Mouse (Mus musculus) bone marrow macrophage, adult 2 months (primary cell): Measurements from ENCODE around the gene Zfp408.

Experiments
- CTCF ChIP-seq: IDR thresholded peaks from 2 replicates; pipeline ENCODE4 v1.5.1; 2012; ENCODE audit warnings: low read depth, mild to moderate bottlenecking, low read length, moderate library complexity
- POLR2A ChIP-seq: IDR thresholded peaks from 2 replicates; pipeline ENCODE4 v1.6.1; 2012; ENCODE audit warnings: mild to moderate bottlenecking, low read depth, low read length, borderline replicate concordance

- TF ChIP-seq POLR2A: no peak
- no peak for TF ChIP-seq CTCF
These were observed 3.8 kb downstream of the Zfp408 start for GRCm38 (mm10) chr2:91645811-91646210.
